Mouse (Mus musculus): ENCODE results near the gene Epb41. TPM values are rescaled to one million over a fixed set of nuclear protein-coding genes. Genes with fewer than 3 reads are reported as not detected.

The Epb41 gene
- polyA plus RNA-seq, 1 experiment from 2014 or later: 122 TPM

DNA sequence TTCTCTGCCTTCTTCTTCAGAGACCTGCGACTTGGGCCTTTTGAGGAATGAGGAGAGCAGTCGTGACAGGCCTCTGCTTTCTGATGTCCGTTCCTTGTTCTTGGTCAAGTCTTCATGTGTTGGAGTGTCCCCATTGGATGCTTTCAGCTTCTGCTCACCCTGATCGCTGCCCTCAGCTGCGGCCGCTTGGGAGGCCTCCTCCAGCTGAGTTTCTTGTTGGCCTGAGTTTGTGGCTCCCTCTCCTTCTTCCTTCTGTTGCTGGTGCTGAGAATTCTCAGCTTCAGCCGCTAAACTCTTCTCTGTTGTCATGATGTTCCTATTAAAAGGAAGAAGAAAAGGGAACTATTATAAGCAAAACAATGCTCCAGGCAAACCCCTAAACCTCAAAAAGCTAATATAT lies 68.0 kb downstream of the Epb41 start:
- WGBS: 91% methylated on average over 7 of the region's 7 CpGs
- H3K27ac ChIP-seq: no peak overlapping the region
- no peaks in the 10 kb centered on the region for H3K9me3 ChIP-seq (replicated peaks)
- H3K4me1 ChIP-seq: no peaks in the 10 kb centered on the region
- no peak for DNase-seq (ENCODE audit: low spot score)
- H3K4me3 ChIP-seq: no peak overlapping the region
- peaks cover 54% of the 10 kb centered on the region for H3K36me3 ChIP-seq
- no peaks in the 10 kb centered on the region for H3K27me3 ChIP-seq (ENCODE audit: low read depth, poor library complexity, severe bottlenecking)

DNA sequence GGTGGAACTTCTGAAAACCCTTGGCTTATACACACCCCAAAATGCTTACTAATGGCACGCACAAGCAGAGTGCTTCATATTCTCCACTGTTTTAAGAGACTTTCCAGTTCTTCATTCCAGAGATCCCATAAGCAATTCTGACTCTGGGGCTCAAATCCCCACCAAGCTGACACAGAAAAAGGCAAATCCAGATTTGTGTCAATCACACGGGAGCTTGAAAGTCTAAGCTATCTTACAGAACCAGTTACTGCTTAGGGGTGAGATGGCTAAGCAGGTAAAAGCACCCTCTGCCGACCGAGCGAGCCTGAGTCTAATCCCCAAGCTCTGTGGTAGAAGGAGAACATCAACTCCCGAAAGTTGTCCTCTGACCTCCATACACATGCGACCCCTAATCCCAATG lies 76.5 kb downstream of the Epb41 start:
- H3K9me3 ChIP-seq (replicated peaks): no peaks in the 10 kb centered on the region
- no peaks in the 10 kb centered on the region for H3K27me3 ChIP-seq (ENCODE audit: low read depth, poor library complexity, severe bottlenecking)
- WGBS: 95% methylated on average over 7 of the region's 7 CpGs
- H3K4me3 ChIP-seq: no peak overlapping the region
- H3K27ac ChIP-seq: no peak overlapping the region
- no peak for DNase-seq (ENCODE audit: low spot score)
- H3K36me3 ChIP-seq: peaks cover 85% of the 10 kb centered on the region
- no peaks in the 10 kb centered on the region for H3K4me1 ChIP-seq

DNA sequence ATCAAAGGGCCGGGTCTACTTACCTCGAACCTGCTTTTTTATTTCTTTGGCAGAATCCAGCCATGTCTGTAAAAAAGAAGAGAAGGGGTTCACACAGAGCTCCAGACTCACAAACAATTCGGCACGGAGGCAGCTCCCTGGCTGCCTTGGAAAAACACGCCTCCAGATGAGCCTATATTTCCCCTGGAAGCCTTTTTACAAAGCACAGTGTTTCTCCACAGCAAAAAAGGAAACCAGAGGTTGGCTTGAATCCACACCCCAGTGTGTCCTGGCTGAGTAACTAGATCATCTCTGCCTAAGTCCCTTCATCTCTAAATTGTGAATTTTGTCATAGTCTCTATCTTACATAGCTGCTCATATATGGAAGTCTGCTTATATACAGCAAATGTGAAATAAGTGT lies 77.6 kb downstream of the Epb41 start:
- no peak for DNase-seq (ENCODE audit: low spot score)
- H3K4me3 ChIP-seq: no peak overlapping the region
- no peak overlapping the region for H3K27ac ChIP-seq
- no peaks in the 10 kb centered on the region for H3K9me3 ChIP-seq (replicated peaks)
- H3K27me3 ChIP-seq (ENCODE audit: low read depth, poor library complexity, severe bottlenecking): no peaks in the 10 kb centered on the region
- no peaks in the 10 kb centered on the region for H3K4me1 ChIP-seq
- peaks cover 79% of the 10 kb centered on the region for H3K36me3 ChIP-seq
- WGBS: 88% methylated on average over 5 of the region's 5 CpGs

DNA sequence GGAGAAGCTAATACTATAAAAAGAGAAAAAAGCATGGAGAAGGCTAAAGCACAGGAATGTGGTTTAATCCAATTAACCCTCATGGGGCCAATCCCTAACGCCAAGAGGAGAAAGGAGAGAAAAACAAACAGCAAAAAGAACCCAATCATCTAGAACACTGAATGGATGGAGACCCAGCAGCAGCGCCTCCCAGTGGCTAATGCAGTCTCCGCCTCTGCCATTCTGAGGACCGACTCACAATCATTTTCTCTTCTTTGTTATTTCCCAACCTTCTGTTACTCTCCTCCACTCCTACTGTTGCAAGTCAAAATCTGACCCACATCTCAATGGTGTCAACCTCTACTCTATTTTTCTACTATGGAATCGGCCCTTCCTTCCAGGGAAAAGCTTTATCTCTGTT lies 78.1 kb downstream of the Epb41 start:
- WGBS: 57% methylated on average over 5 of the region's 5 CpGs
- Histone ChIP-seq H3K4me3 (no peak overlapping the region), H3K4me1 (no peaks in the 10 kb centered on the region), H3K27me3 (ENCODE audit: low read depth, poor library complexity, severe bottlenecking) (no peaks in the 10 kb centered on the region), H3K27ac (no peak overlapping the region), H3K36me3 (peaks cover 80% of the 10 kb centered on the region), H3K9me3 (replicated peaks) (no peaks in the 10 kb centered on the region)
- no peak for DNase-seq (ENCODE audit: low spot score)

DNA sequence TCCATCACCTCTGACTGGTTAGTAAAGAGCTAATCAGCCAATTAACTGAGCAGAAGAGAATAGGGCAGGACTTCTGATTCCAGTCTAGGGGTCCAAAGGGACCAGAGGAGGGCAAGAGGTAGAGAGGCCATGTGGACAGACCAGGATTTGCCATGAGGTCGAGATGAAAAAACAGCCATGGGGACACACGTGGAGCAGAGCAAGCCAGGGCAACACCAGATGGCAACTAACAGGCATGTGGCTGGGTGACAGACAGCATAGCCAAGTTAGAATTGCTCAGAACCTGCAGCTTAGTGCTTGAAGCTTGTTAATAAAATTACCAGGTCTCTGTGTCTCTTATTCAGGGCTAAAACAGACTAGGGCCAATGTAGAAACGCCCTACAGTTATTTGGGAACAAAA lies 81.3 kb downstream of the Epb41 start:
- H3K4me1 ChIP-seq: no peaks in the 10 kb centered on the region
- peaks cover 76% of the 10 kb centered on the region for H3K36me3 ChIP-seq
- DNase-seq (ENCODE audit: low spot score): no peak
- H3K27ac ChIP-seq: no peak overlapping the region
- WGBS: 79% methylated on average over 3 of the region's 3 CpGs
- H3K27me3 ChIP-seq (ENCODE audit: low read depth, poor library complexity, severe bottlenecking): no peaks in the 10 kb centered on the region
- H3K4me3 ChIP-seq: no peak overlapping the region
- H3K9me3 ChIP-seq (replicated peaks): no peaks in the 10 kb centered on the region

DNA sequence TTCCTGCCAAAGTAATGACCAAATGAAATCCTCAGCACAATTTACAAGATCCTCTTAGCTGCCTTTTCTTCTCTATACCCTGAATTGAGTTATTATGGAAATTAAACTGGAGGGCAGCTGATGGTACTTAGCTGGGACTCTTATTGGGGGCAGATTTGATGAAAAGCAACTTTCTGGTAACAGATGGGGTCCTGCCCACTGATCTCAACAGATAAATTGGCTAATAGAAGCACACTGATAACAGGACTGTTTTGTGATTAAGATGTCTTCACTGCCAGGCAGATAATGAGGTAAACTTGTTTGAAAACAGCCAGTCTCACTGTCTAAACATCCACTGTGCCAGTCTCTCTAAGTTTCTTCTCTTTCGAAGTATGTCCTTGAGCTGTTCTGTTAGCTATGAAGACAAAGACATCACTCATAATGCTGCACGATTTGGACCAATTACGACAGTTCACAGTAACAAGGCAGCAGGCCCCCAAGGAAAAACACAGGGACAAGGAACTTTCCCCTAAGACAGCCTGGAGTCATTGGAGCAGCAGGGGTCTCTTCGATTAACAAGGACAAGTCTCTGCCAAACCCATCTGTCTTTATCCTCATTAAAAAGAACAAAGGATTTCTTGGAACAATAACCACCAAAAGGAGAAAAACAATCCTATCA lies 92.1 kb downstream of the Epb41 start:
- 56% methylated on average over 4 of the region's 4 CpGs for WGBS
- H3K4me3 ChIP-seq: no peak overlapping the region
- H3K9me3 ChIP-seq (replicated peaks): no peaks in the 10 kb centered on the region
- H3K36me3 ChIP-seq: peaks cover 81% of the 10 kb centered on the region
- no peaks in the 10 kb centered on the region for H3K27me3 ChIP-seq (ENCODE audit: low read depth, poor library complexity, severe bottlenecking)
- H3K4me1 ChIP-seq: no peaks in the 10 kb centered on the region
- H3K27ac ChIP-seq: no peak overlapping the region
- no peak for DNase-seq (ENCODE audit: low spot score)

DNA sequence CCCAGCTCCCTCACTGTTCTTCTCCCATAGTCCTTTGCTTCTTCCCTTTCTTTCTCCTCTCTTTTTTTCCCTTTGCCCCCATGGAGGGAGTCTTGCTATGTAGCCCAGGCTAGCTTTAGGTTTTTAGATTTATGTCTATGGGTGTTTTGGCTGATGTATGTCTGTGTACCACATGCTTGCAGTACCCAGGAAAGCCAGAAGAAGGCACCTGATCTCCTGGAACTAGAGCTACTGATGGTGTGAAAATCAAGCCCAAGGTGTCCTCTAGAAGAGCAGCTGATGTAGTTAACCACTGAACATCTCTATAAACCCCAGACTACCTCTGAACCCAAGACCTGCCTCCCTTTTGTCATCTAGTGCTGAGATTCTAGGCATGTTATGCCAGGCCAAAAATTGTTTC lies 93.4 kb downstream of the Epb41 start:
- no peaks in the 10 kb centered on the region for H3K9me3 ChIP-seq (replicated peaks)
- no peak overlapping the region for H3K4me3 ChIP-seq
- no peak overlapping the region for H3K27ac ChIP-seq
- no peaks in the 10 kb centered on the region for H3K27me3 ChIP-seq (ENCODE audit: low read depth, poor library complexity, severe bottlenecking)
- H3K36me3 ChIP-seq: peaks cover 77% of the 10 kb centered on the region
- H3K4me1 ChIP-seq: no peaks in the 10 kb centered on the region
- no peak for DNase-seq (ENCODE audit: low spot score)

DNA sequence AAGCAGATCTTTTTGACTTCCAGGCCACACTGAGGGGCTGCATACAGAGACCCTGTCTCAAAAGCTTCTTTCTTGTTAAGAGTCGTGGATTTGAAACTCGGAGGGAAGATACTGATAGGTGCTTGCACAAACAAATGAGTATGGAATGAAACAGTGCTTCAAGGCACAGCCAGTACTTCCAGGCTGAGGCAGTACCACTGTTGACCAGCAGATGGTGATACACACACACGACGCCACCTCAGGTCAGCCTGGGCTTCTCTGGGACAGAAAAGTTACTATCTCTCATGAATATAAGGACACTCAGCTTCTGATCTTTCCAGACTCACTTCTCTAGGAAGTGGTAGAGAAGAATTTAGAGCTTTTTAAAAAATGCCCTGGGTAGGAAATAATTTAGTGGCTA lies 97.9 kb downstream of the Epb41 start:
- 29% methylated on average over 4 of the region's 4 CpGs for WGBS
- H3K27ac ChIP-seq: no peak overlapping the region
- no peaks in the 10 kb centered on the region for H3K4me1 ChIP-seq
- no peaks in the 10 kb centered on the region for H3K9me3 ChIP-seq (replicated peaks)
- no peak overlapping the region for H3K4me3 ChIP-seq
- no peaks in the 10 kb centered on the region for H3K27me3 ChIP-seq (ENCODE audit: low read depth, poor library complexity, severe bottlenecking)
- DNase-seq (ENCODE audit: low spot score): peak; percentile 82
- peaks cover 88% of the 10 kb centered on the region for H3K36me3 ChIP-seq

DNA sequence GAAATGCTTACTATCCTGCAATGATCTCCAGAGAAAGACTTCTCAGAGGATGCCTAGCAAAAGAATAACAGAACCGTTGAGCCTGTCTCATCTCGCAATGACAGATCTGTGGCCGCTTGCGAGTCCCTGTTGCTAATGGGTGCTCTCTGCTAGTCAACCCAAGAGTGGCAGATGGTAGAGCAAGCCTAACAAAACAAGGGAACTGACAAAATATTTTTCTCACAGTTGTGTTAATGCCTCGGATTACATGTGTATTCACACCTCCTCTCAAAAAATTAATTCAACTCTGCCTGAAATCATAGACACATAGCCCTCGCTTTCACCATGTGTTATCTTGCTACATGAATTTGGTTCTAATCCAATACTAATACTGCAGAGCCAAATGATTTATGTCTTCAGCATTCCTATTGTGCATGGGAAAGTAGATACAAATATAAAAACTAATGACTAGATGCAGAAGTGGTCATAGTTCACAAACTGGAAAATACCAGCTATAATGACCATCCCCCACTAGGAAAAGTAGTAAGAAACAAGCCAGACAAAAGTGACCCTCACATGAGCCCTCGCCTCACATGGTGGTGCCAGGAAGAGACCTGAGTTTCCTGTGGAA lies 104.8 kb downstream of the Epb41 start:
- no peak overlapping the region for H3K27ac ChIP-seq
- no peaks in the 10 kb centered on the region for H3K4me1 ChIP-seq
- WGBS: 92% methylated on average over 7 of the region's 7 CpGs
- peaks cover 91% of the 10 kb centered on the region for H3K36me3 ChIP-seq
- no peak overlapping the region for H3K4me3 ChIP-seq
- no peaks in the 10 kb centered on the region for H3K9me3 ChIP-seq (replicated peaks)
- no peak for DNase-seq (ENCODE audit: low spot score)
- H3K27me3 ChIP-seq (ENCODE audit: low read depth, poor library complexity, severe bottlenecking): no peaks in the 10 kb centered on the region

DNA sequence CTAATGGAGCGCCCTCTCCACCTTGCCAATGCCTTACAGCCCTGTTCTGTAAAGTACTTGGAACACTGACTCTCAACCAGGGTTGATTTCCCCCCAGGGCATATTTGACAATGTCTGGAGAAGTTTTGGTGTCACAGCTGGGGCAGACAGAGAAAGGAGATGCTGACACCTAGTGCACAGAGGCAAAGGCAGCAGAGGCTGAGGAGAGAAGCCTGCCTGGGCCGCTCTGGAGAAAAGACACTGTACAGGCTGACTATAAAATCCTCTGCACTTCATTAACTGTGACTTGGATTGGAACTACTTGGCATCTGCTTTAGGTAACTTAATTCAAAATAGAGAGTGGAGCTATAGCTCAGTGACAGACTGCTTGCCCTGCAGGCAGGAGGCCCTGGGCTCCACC lies 106.2 kb downstream of the Epb41 start:
- H3K27ac ChIP-seq: no peak overlapping the region
- no peaks in the 10 kb centered on the region for H3K27me3 ChIP-seq (ENCODE audit: low read depth, poor library complexity, severe bottlenecking)
- H3K36me3 ChIP-seq: peaks cover 91% of the 10 kb centered on the region
- no peak for DNase-seq (ENCODE audit: low spot score)
- 72% methylated on average over 2 of the region's 2 CpGs for WGBS
- H3K4me3 ChIP-seq: no peak overlapping the region
- H3K9me3 ChIP-seq (replicated peaks): no peaks in the 10 kb centered on the region
- H3K4me1 ChIP-seq: no peaks in the 10 kb centered on the region

DNA sequence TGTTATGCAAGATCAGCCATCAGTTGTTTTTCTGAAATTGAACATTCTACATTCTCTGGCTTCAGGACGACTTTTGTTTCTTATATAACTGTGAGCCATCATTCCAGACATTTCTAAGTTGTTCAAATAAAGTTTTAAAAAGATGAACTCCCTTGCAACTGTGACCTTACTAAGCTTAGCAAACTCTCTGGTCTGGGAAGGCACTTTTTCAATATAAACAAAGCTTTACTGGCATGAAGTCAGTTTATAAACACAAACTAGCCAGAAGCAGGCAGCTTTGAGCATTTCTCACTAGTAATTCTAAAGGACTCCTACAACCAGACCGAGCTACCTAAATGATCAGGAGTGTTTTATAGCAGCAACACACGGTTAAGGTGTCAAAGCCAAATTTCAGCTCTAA lies 118.0 kb downstream of the Epb41 start:
- H3K36me3 ChIP-seq: peaks cover 83% of the 10 kb centered on the region
- H3K9me3 ChIP-seq (replicated peaks): no peaks in the 10 kb centered on the region
- H3K4me1 ChIP-seq: no peaks in the 10 kb centered on the region
- H3K4me3 ChIP-seq: no peak overlapping the region
- DNase-seq (ENCODE audit: low spot score): no peak
- 69% methylated on average over 3 of the region's 3 CpGs for WGBS
- H3K27ac ChIP-seq: no peak overlapping the region
- no peaks in the 10 kb centered on the region for H3K27me3 ChIP-seq (ENCODE audit: low read depth, poor library complexity, severe bottlenecking)

DNA sequence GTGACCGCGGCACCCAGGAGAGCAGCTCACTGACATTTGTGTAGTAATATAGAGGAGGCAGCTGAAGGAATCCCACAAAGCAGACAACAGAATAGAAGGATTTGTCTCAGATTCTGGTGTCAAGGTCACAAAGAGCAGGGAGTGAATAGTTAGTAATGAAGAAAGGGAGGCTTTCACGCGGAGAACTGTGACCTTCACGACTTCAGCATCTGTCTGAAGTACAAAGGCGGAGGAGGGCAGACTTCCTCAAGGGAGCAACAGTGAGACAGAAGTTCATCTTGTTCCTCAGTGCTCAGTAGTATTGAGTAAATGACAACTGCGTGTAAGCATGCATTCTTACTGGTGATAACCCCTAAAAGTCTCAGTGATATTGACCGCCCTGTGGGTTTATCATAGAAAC lies 124.5 kb downstream of the Epb41 start:
- Histone ChIP-seq H3K4me3 (no peak overlapping the region), H3K27ac (no peak overlapping the region), H3K4me1 (no peaks in the 10 kb centered on the region), H3K9me3 (replicated peaks) (no peaks in the 10 kb centered on the region), H3K36me3 (peaks cover 60% of the 10 kb centered on the region), H3K27me3 (ENCODE audit: low read depth, poor library complexity, severe bottlenecking) (no peaks in the 10 kb centered on the region)
- no peak for DNase-seq (ENCODE audit: low spot score)
- WGBS: 91% methylated on average over 8 of the region's 8 CpGs

DNA sequence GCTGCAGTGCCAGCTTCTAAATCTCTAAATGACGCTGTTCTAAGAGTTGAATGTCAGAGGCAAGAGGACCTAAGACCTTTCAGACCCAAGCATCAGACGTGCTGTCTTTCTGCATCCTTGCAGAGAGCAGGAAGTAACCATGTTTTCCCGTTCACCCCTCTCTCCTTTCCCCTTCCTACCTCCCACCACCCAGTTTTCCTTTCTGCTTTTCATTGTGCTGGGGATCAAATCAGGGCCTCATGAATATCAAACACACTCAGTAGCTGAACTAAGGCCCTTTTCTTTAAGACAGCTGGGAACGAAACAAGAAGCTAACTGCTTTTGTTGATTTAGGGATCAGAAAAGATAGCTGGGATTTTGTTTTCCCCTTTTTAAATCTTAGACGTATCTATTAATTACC lies 125.2 kb downstream of the Epb41 start:
- no peak overlapping the region for H3K4me3 ChIP-seq
- no peak overlapping the region for H3K27ac ChIP-seq
- H3K36me3 ChIP-seq: peaks cover 54% of the 10 kb centered on the region
- no peaks in the 10 kb centered on the region for H3K27me3 ChIP-seq (ENCODE audit: low read depth, poor library complexity, severe bottlenecking)
- 60% methylated on average over 5 of the region's 5 CpGs for WGBS
- no peak for DNase-seq (ENCODE audit: low spot score)
- H3K4me1 ChIP-seq: no peaks in the 10 kb centered on the region
- H3K9me3 ChIP-seq (replicated peaks): no peaks in the 10 kb centered on the region

DNA sequence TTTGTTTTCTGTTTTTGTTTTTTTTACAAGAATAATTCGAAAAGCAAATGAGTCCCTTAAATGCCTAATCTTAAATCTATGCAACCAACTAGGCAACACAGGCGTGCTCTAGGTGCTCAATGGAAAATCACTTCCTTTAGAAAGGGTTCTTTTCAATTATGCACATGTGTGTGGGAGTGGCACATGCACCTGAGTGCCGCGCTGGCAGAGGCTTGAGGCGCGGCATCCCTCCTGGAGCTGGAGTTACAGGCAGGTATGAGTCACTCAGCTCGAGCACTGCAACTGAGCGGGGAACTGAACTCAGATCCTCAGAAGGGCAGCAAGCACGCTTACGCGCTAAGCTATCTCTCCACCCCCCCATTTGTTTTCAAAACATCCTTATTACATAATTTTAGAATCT lies 127.3 kb downstream of the Epb41 start:
- 90% methylated on average over 11 of the region's 11 CpGs for WGBS
- H3K36me3 ChIP-seq: peaks cover 47% of the 10 kb centered on the region
- H3K27me3 ChIP-seq (ENCODE audit: low read depth, poor library complexity, severe bottlenecking): no peaks in the 10 kb centered on the region
- no peaks in the 10 kb centered on the region for H3K4me1 ChIP-seq
- H3K27ac ChIP-seq: no peak overlapping the region
- H3K9me3 ChIP-seq (replicated peaks): no peaks in the 10 kb centered on the region
- DNase-seq (ENCODE audit: low spot score): no peak
- H3K4me3 ChIP-seq: no peak overlapping the region

All from limb, embryonic 10.5 days (tissue).